Mouse (Mus musculus): ENCODE results near the gene Ptprt. TPM values are rescaled to one million over a fixed set of nuclear protein-coding genes. Genes with fewer than 3 reads are reported as not detected.

Gene Ptprt
- total and polyA plus RNA-seq, 3 experiments, result 0.76 TPM; not detected in 2

- DNase-seq (ENCODE audit: extremely low read depth), result no peak
- H3K4me3 ChIP-seq (replicated peaks in 1 of 3; ENCODE audit: low read depth in 2 of 3, low read length in 2 of 3, poor library complexity in 1 of 3), result no peak overlapping the region
- peaks cover 36% of the 10 kb centered on the region for H3K9me3 ChIP-seq (replicated peaks; ENCODE audit: low read length)
- no peak overlapping the region for H3K4me2 ChIP-seq (ENCODE audit: insufficient read depth, low read depth, poor library complexity, severe bottlenecking)
- dilution Hi-C loops (cut with MboI; ENCODE audit: extremely low pct_ligation_motif_present, extremely low pct_unique_long_range_greater_than_20kb, low sequenced_read_pairs), result no loop called here
- H3K27me3 ChIP-seq (replicated peaks), result no peaks in the 10 kb centered on the region
- H3K36me3 ChIP-seq (replicated peaks in 1 of 2; ENCODE audit: control insufficient read depth in 1 of 2, insufficient read depth in 1 of 2, low read length in 1 of 2), result no peaks in the 10 kb centered on the region
- no peaks in the 10 kb centered on the region for H3K4me1 ChIP-seq (ENCODE audit: control insufficient read depth in 1 of 2, insufficient read depth in 2 of 2)
- H3K27ac ChIP-seq (ENCODE audit: insufficient read depth, low read depth), result no peak overlapping the region
- TF ChIP-seq MAX (IDR thresholded peaks at IDR 0.05; ENCODE audit: low read length) (no peak), ZC3H11A (IDR thresholded peaks at IDR 0.05; ENCODE audit: low read depth, low read length) (no peak), USF2 (conservative IDR thresholded peaks at IDR 0.05; ENCODE audit: low read depth, low read length) (no peak), USF1 (IDR thresholded peaks at IDR 0.05; ENCODE audit: low read depth, low read length) (no peak), MYC (IDR thresholded peaks at IDR 0.05; ENCODE audit: low read depth, low read length) (no peak), PAX5 (IDR thresholded peaks at IDR 0.05; ENCODE audit: low read length) (no peak), BHLHE40 (IDR thresholded peaks at IDR 0.05; ENCODE audit: low read depth, low read length) (no peak), RAD21 (IDR thresholded peaks at IDR 0.05; ENCODE audit: low read depth, low read length) (no peak), NRF1 (IDR thresholded peaks at IDR 0.05; ENCODE audit: low read depth, low read length) (no peak), EP300 (IDR thresholded peaks at IDR 0.05; ENCODE audit: low read length) (no peak), ZMIZ1 (IDR thresholded peaks at IDR 0.05; ENCODE audit: low read depth, low read length) (no peak), ZKSCAN1 (IDR thresholded peaks at IDR 0.05; ENCODE audit: borderline replicate concordance, low read depth, low read length) (no peak), JUND (conservative IDR thresholded peaks at IDR 0.05; ENCODE audit: low read depth, low read length) (no peak), GABPA (IDR thresholded peaks at IDR 0.05; ENCODE audit: insufficient replicate concordance, low read depth, low read length) (no peak), POLR2A (IDR thresholded peaks at IDR 0.05; ENCODE audit: low read depth, low read length) (no peak), IRF4 (IDR thresholded peaks at IDR 0.05; ENCODE audit: low read depth, low read length) (no peak), UBTF (IDR thresholded peaks at IDR 0.05; ENCODE audit: low read depth, low read length) (no peak), MXI1 (IDR thresholded peaks at IDR 0.05; ENCODE audit: low read depth, low read length) (no peak)
- H3K79me2 ChIP-seq (replicated peaks; ENCODE audit: control insufficient read depth, extremely low read depth, insufficient read depth, poor library complexity, severe bottlenecking), result no peaks in the 10 kb centered on the region
- in situ Hi-C loops (cut with MboI; ENCODE audit: low pct_ligation_motif_present, low pct_unique_long_range_greater_than_20kb, low sequenced_read_pairs), result no loop called here
- H3K9ac ChIP-seq (ENCODE audit: insufficient read depth, low read depth), result no peak overlapping the region
Observed at GRCm38 (mm10) chr2:161858361-161858760, 802.6 kb downstream of the Ptprt start.

- in situ Hi-C loops (cut with MboI; ENCODE audit: low pct_ligation_motif_present, low pct_unique_long_range_greater_than_20kb, low sequenced_read_pairs), result no loop called here
- no peak overlapping the region for H3K4me2 ChIP-seq (ENCODE audit: insufficient read depth, low read depth, poor library complexity, severe bottlenecking)
- H3K27ac ChIP-seq (ENCODE audit: insufficient read depth, low read depth), result no peak overlapping the region
- peaks cover 69% of the 10 kb centered on the region for H3K9me3 ChIP-seq (replicated peaks; ENCODE audit: low read length)
- no peak overlapping the region for H3K9ac ChIP-seq (ENCODE audit: insufficient read depth, low read depth)
- H3K4me3 ChIP-seq (replicated peaks in 1 of 3; ENCODE audit: low read depth in 2 of 3, low read length in 2 of 3, poor library complexity in 1 of 3), result no peak overlapping the region
- H3K27me3 ChIP-seq (replicated peaks), result no peaks in the 10 kb centered on the region
- H3K4me1 ChIP-seq (ENCODE audit: control insufficient read depth in 1 of 2, insufficient read depth in 2 of 2), result no peaks in the 10 kb centered on the region
- H3K79me2 ChIP-seq (replicated peaks; ENCODE audit: control insufficient read depth, extremely low read depth, insufficient read depth, poor library complexity, severe bottlenecking), result no peaks in the 10 kb centered on the region
- TF ChIP-seq CTCF (conservative IDR thresholded peaks at IDR 0.05 in 1 of 2, IDR thresholded peaks at IDR 0.05 in 1 of 2; ENCODE audit: low read depth in 2 of 2, low read length in 2 of 2), result no peak
- TF ChIP-seq USF1 (IDR thresholded peaks at IDR 0.05; ENCODE audit: low read depth, low read length), result no peak
- no peak for TF ChIP-seq IRF4 (IDR thresholded peaks at IDR 0.05; ENCODE audit: low read depth, low read length)
- no peak for TF ChIP-seq SMC3 (IDR thresholded peaks at IDR 0.05; ENCODE audit: low read depth, low read length)
- no peak for TF ChIP-seq CHD1 (IDR thresholded peaks at IDR 0.05; ENCODE audit: low read depth, low read length)
- no peak for TF ChIP-seq NRF1 (IDR thresholded peaks at IDR 0.05; ENCODE audit: low read depth, low read length)
- no peak for TF ChIP-seq HCFC1 (IDR thresholded peaks at IDR 0.05; ENCODE audit: low read depth, low read length)
- no peak for TF ChIP-seq CHD2 (IDR thresholded peaks at IDR 0.05; ENCODE audit: low read length)
- TF ChIP-seq USF2 (conservative IDR thresholded peaks at IDR 0.05; ENCODE audit: low read depth, low read length), result no peak
- no peak for TF ChIP-seq GABPA (IDR thresholded peaks at IDR 0.05; ENCODE audit: insufficient replicate concordance, low read depth, low read length)
- no peak for TF ChIP-seq POLR2AphosphoS2 (IDR thresholded peaks at IDR 0.05; ENCODE audit: low read depth, low read length)
- no peak for TF ChIP-seq MAFK (IDR thresholded peaks at IDR 0.05; ENCODE audit: insufficient replicate concordance, low read length)
- TF ChIP-seq PAX5 (IDR thresholded peaks at IDR 0.05; ENCODE audit: low read length), result no peak
- TF ChIP-seq MAZ (IDR thresholded peaks at IDR 0.05; ENCODE audit: low read depth, low read length), result no peak
- no peaks in the 10 kb centered on the region for H3K36me3 ChIP-seq (replicated peaks in 1 of 2; ENCODE audit: control insufficient read depth in 1 of 2, insufficient read depth in 1 of 2, low read length in 1 of 2)
- DNase-seq (ENCODE audit: extremely low read depth), result no peak
- dilution Hi-C loops (cut with MboI; ENCODE audit: extremely low pct_ligation_motif_present, extremely low pct_unique_long_range_greater_than_20kb, low sequenced_read_pairs), result no loop called here
Observed at GRCm38 (mm10) chr2:161835001-161835400, 825.9 kb downstream of the Ptprt start.

Data from CH12.LX (cell line).